Mouse (Mus musculus): ENCODE data around the gene Fam89b. TPM values are rescaled to one million over a fixed set of nuclear protein-coding genes. Genes with fewer than 3 reads are reported as not detected.

Fam89b gene
- 29.7 and 32.5 TPM in 2 replicates for polyA plus RNA-seq (2015; fragmentation: Nextera tagmentation; extraction: Ambion mirVana)

DNA sequence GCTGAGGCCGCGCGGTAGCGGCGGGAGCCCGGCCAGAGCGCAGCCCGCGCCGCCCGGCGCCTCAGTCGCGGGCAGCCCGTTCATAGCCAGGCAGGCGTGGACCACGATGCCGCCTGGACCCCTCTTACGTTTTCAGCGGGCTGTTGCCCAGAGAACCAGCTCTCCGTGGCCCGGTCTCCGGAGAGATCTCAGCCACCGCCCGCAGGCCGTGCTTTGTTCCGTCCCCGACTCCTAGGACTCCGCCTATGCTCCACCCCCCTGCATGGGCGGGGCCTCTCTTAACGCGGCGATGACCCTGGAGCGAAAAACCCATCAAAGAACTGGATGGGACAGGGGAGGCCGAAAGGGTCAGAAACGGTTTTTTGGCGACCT is at the start of gene Fam89b:
TSS of gene Fam89b (minus strand) at position 210 of the 372 bp plus-strand sequence.
- Histone ChIP-seq H3K9me3 (replicated peaks; ENCODE audit: control insufficient read depth, low read length) (no peaks in the 10 kb centered on the region), H3K4me1 (ENCODE audit: control insufficient read depth, low read depth, low read length) (peaks cover 48% of the 10 kb centered on the region), H3K36me3 (ENCODE audit: control insufficient read depth, insufficient read depth) (no peaks in the 10 kb centered on the region), H3K4me3 (ENCODE audit: low read depth, low read length) (peak within 1 kb of the TSS; percentile 92), H3K9ac (ENCODE audit: low read depth, low read length) (peak within 1 kb of the TSS; percentile 98), H3K27ac (ENCODE audit: low read length) (peak within 1 kb of the TSS; percentile 98), H3K4me2 (ENCODE audit: low read depth, low read length) (peak within 1 kb of the TSS; percentile 93), H3K27me3 (ENCODE audit: control insufficient read depth, insufficient read depth, low read depth, low read length) (no peaks in the 10 kb centered on the region)
- under 1% methylated on average over 37 of the region's 37 CpGs for WGBS (ENCODE audit: insufficient replicate concordance)
- peak; percentile 45 for ATAC-seq (ENCODE audit: low read depth)

DNA sequence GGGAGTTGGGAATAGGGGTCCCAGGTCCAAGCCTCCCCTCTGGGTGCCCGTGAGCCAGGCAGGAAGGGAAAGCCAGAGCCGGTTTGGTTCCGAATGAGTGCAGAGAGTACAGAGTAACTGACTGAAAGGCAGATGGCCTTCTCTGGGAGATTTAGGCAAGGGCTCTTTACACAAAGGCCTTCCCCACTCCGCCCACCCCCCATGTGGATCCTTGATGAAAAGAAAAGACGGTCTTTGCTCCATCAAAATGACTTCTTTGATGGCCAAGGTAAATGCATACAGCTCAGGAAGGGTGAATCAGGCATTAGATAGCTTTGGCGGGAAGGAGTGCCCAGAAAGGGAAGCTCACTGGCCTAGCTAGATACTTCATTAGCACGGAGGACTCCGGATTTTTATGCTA is 48.9 kb upstream of the Fam89b start:
- no peak overlapping the region for H3K4me2 ChIP-seq (ENCODE audit: low read depth, low read length)
- ATAC-seq (ENCODE audit: low read depth) = no peak
- 60% methylated on average over 8 of the region's 8 CpGs for WGBS (ENCODE audit: insufficient replicate concordance)
- H3K27me3 ChIP-seq (ENCODE audit: control insufficient read depth, insufficient read depth, low read depth, low read length) = no peaks in the 10 kb centered on the region; the same call in 1 of the 2 replicates
- no peaks in the 10 kb centered on the region for H3K4me1 ChIP-seq (ENCODE audit: control insufficient read depth, low read depth, low read length)
- no peak overlapping the region for H3K4me3 ChIP-seq (ENCODE audit: low read depth, low read length)
- H3K27ac ChIP-seq (ENCODE audit: low read length) = no peak overlapping the region
- H3K36me3 ChIP-seq (ENCODE audit: control insufficient read depth, insufficient read depth) = no peaks in the 10 kb centered on the region
- no peaks in the 10 kb centered on the region for H3K9me3 ChIP-seq (replicated peaks; ENCODE audit: control insufficient read depth, low read length)
- no peak overlapping the region for H3K9ac ChIP-seq (ENCODE audit: low read depth, low read length)

DNA sequence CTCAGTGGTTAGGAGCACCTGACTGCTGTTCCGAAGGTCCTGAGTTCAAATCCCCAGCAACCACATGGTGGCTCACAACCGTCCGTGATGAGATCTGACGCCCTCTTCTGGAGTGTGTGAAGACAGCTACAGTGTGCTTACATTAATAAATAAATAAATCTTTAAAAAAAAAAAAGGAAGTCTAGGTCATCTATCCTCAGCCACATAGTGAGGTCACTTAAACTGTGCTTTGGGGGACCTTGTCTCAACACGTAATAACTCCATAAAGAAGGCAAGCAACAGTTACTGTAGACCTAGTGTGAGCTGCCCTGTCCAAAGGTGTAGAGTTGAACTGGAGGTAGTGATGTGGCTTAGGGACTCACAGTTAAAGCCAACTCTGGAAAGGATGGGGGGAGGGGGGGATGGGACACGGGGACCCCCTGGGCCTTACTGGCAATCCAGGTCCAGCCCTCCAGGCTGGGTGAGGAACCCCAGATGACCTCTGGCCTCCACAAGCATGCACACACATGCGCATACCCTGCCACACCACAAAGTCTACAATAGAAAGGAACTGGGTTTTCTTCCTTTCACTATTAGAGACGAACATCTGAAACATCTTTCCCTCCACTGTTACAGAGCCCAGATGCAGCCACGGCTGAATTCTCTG is 48.1 kb upstream of the Fam89b start:
- Histone ChIP-seq H3K4me1 (ENCODE audit: control insufficient read depth, low read depth, low read length) (no peaks in the 10 kb centered on the region), H3K4me3 (ENCODE audit: low read depth, low read length) (no peak overlapping the region), H3K27me3 (ENCODE audit: control insufficient read depth, insufficient read depth, low read depth, low read length) (no peaks in the 10 kb centered on the region; the same call in 1 of the 2 replicates), H3K36me3 (ENCODE audit: control insufficient read depth, insufficient read depth) (no peaks in the 10 kb centered on the region), H3K4me2 (ENCODE audit: low read depth, low read length) (no peak overlapping the region), H3K9ac (ENCODE audit: low read depth, low read length) (no peak overlapping the region), H3K9me3 (replicated peaks; ENCODE audit: control insufficient read depth, low read length) (no peaks in the 10 kb centered on the region), H3K27ac (ENCODE audit: low read length) (no peak overlapping the region)
- ATAC-seq (ENCODE audit: low read depth) = no peak
- 68% methylated on average over 9 of the region's 9 CpGs for WGBS (ENCODE audit: insufficient replicate concordance)

DNA sequence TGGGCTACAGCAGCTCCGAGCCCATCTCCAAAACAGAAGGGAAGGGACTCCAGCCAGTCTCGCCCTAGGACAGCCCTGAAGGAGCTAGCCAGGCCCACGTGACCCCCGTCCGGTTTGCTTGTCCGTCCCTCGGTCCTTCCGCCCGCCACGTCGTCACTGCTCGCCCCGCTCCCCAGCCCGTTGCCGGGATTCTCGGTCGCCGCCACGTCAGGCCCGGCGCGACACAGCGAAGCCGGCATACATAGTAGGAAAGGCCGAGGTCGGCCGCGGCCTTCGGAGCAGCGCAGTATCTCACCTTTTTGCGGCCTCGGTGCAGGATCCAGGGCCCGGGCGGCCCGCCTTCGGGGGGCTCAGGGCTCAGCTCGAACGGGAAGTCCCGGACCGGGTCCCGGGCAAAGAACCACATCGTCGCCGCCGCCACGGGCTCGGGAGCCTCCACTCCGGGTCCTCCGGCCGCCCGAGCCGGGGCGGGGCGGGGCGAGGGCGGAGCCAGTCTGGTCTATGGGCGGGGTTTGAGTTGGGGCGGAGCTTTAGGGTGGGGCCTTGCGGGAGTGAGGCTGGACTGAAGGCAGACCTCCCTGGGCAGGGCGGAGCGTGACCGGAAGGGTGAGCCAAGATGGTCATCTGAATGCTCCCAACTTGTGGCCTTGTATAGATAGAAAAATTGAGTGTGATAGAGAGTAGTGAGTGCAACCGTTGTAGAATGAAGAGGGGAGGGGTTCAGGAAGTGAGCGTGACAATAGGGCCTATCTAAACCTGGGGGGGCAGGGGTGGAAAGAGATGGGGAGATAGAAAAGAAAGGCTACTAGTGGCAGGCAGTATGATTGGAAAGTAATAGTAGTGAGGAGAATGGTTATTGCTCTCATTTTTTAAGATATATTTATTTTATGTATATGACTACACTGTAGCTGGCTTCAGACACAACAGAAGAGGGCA is 41.7 kb upstream of the Fam89b start, which contains the start of gene Scyl1:
TSS of gene Scyl1 (minus strand) at position 495 of the 936 bp plus-strand sequence.
- ATAC-seq (ENCODE audit: low read depth) = peak; percentile 98
- Histone ChIP-seq H3K9ac (ENCODE audit: low read depth, low read length) (peak within 1 kb of the TSS; percentile 87), H3K4me2 (ENCODE audit: low read depth, low read length) (peak within 1 kb of the TSS; percentile 94), H3K9me3 (replicated peaks; ENCODE audit: control insufficient read depth, low read length) (peaks cover 2% of the 10 kb centered on the region; the same call in 1 of the 2 replicates), H3K27me3 (ENCODE audit: control insufficient read depth, insufficient read depth, low read depth, low read length) (no peaks in the 10 kb centered on the region; the same call in 1 of the 2 replicates), H3K36me3 (ENCODE audit: control insufficient read depth, insufficient read depth) (0 out of 2 replicates have a peak, but pooled peaks cover 3% of the 10 kb centered on the region), H3K27ac (ENCODE audit: low read length) (peak within 1 kb of the TSS; percentile 89), H3K4me3 (ENCODE audit: low read depth, low read length) (peak within 1 kb of the TSS; percentile 87), H3K4me1 (ENCODE audit: control insufficient read depth, low read depth, low read length) (peaks cover 13% of the 10 kb centered on the region)
- 1% methylated on average over 62 of the region's 64 CpGs for WGBS (ENCODE audit: insufficient replicate concordance)

DNA sequence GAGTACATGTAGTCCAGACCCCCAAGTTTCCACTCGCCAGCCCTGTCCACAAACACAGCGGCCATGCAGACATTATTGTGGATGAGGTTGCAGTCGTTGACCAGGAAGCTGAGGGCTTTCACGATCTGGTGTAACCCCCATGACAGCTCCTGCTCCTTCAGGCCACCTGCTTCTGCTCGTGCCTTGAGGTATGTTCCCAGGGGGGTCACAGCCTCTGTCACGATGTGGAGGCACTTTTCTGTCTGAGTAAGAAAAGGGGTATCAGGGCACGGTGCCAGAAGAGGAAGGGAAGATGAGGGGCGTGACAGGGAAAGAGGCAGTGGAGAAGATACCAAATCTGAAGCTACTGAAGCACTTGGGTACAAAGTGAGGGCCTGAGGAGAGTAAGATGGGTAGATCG is 40.9 kb upstream of the Fam89b start:
- H3K4me1 ChIP-seq (ENCODE audit: control insufficient read depth, low read depth, low read length) = peaks cover 13% of the 10 kb centered on the region
- peak overlapping the region; percentile 87 for H3K4me3 ChIP-seq (ENCODE audit: low read depth, low read length)
- H3K9ac ChIP-seq (ENCODE audit: low read depth, low read length) = peak overlapping the region; percentile 87
- peak overlapping the region; percentile 89; the same call in 1 of the 2 replicates for H3K27ac ChIP-seq (ENCODE audit: low read length)
- no peak for ATAC-seq (ENCODE audit: low read depth)
- H3K4me2 ChIP-seq (ENCODE audit: low read depth, low read length) = peak overlapping the region; percentile 94
- H3K27me3 ChIP-seq (ENCODE audit: control insufficient read depth, insufficient read depth, low read depth, low read length) = no peaks in the 10 kb centered on the region; the same call in 1 of the 2 replicates
- peaks cover 9% of the 10 kb centered on the region for H3K36me3 ChIP-seq (ENCODE audit: control insufficient read depth, insufficient read depth)
- H3K9me3 ChIP-seq (replicated peaks; ENCODE audit: control insufficient read depth, low read length) = peaks cover 2% of the 10 kb centered on the region; the same call in 1 of the 2 replicates
- 41% methylated on average over 9 of the region's 9 CpGs for WGBS (ENCODE audit: insufficient replicate concordance)

DNA sequence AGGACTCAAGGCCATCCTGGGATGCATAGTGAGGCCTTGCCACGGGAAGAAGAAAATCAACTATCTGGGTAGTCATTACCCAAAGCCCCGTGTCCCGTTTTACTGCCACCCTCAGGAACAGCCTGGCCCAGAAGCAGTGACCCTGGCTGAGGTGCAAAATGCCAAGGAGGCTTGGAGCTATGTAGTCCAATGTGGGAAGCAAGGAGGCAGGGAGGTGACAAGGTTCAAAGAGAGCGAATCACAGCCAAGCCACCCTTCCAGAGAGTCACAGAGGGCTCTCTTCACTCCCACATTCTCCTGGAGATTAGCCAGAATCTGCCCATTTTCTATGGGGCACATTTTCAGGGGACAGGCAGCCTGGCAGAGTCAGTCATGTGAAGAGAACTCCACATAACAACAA is 37.8 kb upstream of the Fam89b start:
- no peak overlapping the region for H3K4me2 ChIP-seq (ENCODE audit: low read depth, low read length)
- no peak overlapping the region for H3K4me3 ChIP-seq (ENCODE audit: low read depth, low read length)
- H3K9me3 ChIP-seq (replicated peaks; ENCODE audit: control insufficient read depth, low read length) = peaks cover 2% of the 10 kb centered on the region; the same call in 1 of the 2 replicates
- H3K36me3 ChIP-seq (ENCODE audit: control insufficient read depth, insufficient read depth) = peaks cover 13% of the 10 kb centered on the region
- WGBS (ENCODE audit: insufficient replicate concordance) = 71% methylated on average over 4 of the region's 4 CpGs
- H3K27me3 ChIP-seq (ENCODE audit: control insufficient read depth, insufficient read depth, low read depth, low read length) = no peaks in the 10 kb centered on the region
- no peak overlapping the region for H3K9ac ChIP-seq (ENCODE audit: low read depth, low read length)
- no peak for ATAC-seq (ENCODE audit: low read depth)
- no peak overlapping the region for H3K27ac ChIP-seq (ENCODE audit: low read length)
- H3K4me1 ChIP-seq (ENCODE audit: control insufficient read depth, low read depth, low read length) = peaks cover 13% of the 10 kb centered on the region

DNA sequence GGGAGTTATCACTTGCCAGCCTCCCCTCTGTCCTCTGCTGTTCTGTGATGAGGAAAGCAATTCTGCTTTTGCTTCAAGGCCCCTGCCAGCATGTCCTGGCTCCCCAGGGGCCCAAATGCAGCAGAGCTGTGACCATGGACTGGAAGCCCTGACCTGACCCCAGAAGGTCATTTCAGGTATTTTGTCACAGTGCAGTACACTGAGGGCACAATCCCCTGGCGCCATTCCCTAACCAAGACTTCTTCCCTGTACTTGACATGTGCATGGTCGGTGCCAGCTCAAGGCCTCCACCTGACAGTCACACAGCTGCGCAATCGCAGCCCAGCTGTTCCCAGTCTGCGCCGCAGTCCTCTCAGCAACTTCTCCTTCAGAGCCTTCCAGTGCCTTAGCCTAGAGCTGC is 33.7 kb upstream of the Fam89b start:
- Histone ChIP-seq H3K27me3 (ENCODE audit: control insufficient read depth, insufficient read depth, low read depth, low read length) (no peaks in the 10 kb centered on the region), H3K9ac (ENCODE audit: low read depth, low read length) (no peak overlapping the region), H3K27ac (ENCODE audit: low read length) (no peak overlapping the region), H3K36me3 (ENCODE audit: control insufficient read depth, insufficient read depth) (peaks cover 10% of the 10 kb centered on the region), H3K9me3 (replicated peaks; ENCODE audit: control insufficient read depth, low read length) (no peaks in the 10 kb centered on the region), H3K4me1 (ENCODE audit: control insufficient read depth, low read depth, low read length) (no peaks in the 10 kb centered on the region), H3K4me3 (ENCODE audit: low read depth, low read length) (no peak overlapping the region), H3K4me2 (ENCODE audit: low read depth, low read length) (no peak overlapping the region)
- ATAC-seq (ENCODE audit: low read depth) = no peak
- WGBS (ENCODE audit: insufficient replicate concordance) = 86% methylated on average over 6 of the region's 6 CpGs

DNA sequence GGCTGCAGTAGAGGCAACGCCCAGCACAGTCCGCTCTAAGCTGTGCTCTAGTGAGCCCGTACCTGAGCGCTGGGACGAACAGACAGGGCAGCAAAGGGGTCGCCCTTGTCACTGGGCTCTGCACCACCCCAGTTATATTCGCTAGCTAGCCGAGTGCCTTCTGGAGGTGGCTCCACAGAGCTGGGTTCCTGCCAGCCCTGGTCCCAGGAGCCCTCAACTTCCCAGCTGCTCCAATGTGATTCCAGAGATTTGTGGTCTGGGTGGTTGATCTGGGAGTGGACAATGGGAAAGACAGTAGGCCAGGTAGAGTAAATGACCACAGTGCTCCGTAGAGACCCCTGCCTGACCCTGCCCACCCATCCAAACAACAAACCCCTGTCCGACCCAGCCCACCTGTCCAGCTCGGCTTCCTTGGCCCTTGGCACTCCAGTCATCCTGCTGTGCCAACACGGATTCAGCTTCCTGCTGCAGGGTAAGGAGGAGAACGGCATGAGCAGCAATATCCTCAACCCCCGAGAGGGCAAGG is 29.5 kb upstream of the Fam89b start:
- H3K27me3 ChIP-seq (ENCODE audit: control insufficient read depth, insufficient read depth, low read depth, low read length) = peaks cover 31% of the 10 kb centered on the region
- ATAC-seq (ENCODE audit: low read depth) = no peak
- no peaks in the 10 kb centered on the region for H3K9me3 ChIP-seq (replicated peaks; ENCODE audit: control insufficient read depth, low read length)
- no peak overlapping the region for H3K27ac ChIP-seq (ENCODE audit: low read length)
- H3K4me3 ChIP-seq (ENCODE audit: low read depth, low read length) = no peak overlapping the region
- H3K36me3 ChIP-seq (ENCODE audit: control insufficient read depth, insufficient read depth) = no peaks in the 10 kb centered on the region; the same call in none of the 2 replicates
- peaks cover 2% of the 10 kb centered on the region; the same call in 1 of the 2 replicates for H3K4me1 ChIP-seq (ENCODE audit: control insufficient read depth, low read depth, low read length)
- no peak overlapping the region for H3K9ac ChIP-seq (ENCODE audit: low read depth, low read length)
- 85% methylated on average over 14 of the region's 14 CpGs for WGBS (ENCODE audit: insufficient replicate concordance)
- H3K4me2 ChIP-seq (ENCODE audit: low read depth, low read length) = no peak overlapping the region

Data from liver, embryonic 16.5 days (tissue).